Mouse (Mus musculus): ENCODE results near the gene Lrrc58. TPM values are rescaled to one million over a fixed set of nuclear protein-coding genes. Genes with fewer than 3 reads are reported as not detected.
A peak's percentile ranks its signal among the peaks of the same experiment; 100 is the strongest.

Gene Lrrc58
- 68.5 and 75.3 TPM in 2 replicates for total RNA-seq (2015)
- 43.7 and 47.3 TPM in 2 replicates for total RNA-seq (2017)

DNA sequence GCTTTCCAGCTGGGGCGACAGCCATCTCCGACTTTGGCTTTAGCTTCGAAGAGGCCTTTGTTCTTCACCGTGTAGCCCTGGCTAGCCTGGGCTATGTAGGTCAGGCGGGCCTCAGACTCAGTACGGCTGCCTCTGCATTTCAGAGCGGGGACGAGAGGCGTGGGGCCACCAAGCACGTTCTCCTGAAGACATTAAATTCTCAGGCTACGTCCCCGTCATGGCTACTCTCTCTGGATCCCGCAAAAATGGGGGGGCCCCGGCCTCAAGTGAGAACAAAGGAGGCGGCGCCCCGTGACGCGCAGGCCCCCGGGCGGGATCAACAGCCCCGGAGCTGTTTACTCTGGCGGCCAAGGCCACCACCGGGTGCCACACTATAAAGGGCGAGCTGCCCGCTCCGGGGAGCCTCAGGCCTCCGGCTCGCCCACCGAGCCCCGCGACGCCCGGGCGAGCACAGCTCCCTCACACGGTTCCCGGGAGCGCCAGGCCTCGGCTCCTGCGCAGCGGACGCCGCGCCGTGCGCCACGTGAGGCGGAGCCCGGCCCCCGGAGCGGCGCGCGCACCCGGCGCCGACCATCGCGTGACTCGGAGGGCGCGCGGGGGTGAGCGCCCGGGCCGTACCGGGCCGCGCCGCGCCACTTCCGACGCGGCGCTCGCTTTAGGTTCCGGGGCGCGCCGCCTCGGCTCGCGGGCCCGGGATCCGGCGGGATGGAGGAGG, at the start of gene Lrrc58:
Gene Lrrc58 (plus strand): TSS at position 599 of the 715 bp plus-strand sequence.
- ATAC-seq (replicated peaks; ENCODE audit: poor library complexity): peak; percentile 62

DNA sequence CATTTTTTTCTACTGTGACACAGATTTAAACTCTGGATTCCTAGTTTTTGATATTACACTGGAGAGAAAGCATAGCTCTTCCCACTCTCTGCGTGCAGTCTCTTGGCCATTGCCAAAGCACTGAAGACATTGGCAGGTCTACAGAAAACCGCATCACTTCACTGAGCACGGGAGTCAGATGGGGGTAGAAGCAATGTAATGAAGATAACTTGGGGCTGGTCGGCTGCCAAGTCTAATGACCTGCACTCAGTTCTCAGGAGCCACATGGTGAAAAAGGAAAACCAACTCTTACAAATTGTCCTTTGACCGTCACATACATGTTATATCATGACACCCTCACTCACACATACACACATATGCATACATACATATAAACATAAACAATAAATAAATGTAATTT, 44.2 kb upstream of the Lrrc58 start:
- no peak for ATAC-seq (replicated peaks; ENCODE audit: poor library complexity)

DNA sequence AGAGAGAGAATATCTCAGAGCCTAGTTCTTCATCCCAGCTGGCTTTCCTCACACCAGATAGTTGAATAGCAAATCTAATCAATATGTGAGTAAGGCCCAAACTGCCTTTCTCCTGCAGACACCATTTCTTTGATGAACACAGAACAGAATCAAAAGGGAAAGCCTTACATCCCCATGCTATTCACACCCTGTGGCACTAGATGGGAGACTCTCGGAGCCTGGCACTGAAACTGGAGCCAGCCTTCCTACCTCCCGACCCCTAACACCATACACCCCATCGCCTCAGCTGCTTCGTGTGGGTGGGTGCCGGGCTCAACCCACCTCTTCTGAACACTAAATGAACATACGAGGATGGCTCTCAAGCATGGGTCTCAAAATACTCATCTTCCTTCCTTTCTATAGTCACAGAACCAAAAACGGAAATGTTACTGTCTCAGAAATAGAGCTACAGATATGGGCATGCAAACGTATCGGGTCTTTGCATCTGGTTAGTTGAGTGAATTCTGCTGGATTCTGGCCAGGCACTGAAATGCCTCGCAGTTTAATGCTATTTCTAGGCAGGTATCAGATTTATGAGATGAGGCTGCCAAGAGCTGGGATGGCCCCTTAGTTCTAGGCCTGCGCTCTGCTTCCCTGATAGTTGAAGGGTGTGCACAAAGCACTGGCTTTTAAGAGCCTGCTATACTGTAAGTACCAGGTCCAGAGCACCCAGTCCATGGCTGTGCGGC, 43.2 kb upstream of the Lrrc58 start:
- no peak for ATAC-seq (replicated peaks; ENCODE audit: poor library complexity)

DNA sequence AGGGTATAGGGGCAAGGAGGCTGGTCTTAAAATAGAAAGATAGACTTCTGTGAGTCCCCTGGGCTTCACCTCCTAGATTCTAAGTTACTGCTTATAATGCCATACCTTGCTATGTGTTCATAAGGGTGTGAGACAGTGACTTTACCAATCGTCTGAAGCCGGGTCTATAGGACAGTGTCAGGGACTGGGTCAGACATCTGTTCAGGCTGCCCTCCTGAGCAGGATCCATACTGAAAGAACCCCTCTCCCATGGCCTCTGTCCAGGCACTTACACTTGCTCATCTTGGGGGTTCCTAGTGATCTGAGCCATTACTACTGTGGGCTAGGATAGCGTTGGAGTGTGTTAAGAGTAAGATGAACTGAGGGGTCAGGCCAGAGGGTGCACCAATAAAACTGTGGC, 41.9 kb upstream of the Lrrc58 start:
- ATAC-seq (replicated peaks; ENCODE audit: poor library complexity): no peak

DNA sequence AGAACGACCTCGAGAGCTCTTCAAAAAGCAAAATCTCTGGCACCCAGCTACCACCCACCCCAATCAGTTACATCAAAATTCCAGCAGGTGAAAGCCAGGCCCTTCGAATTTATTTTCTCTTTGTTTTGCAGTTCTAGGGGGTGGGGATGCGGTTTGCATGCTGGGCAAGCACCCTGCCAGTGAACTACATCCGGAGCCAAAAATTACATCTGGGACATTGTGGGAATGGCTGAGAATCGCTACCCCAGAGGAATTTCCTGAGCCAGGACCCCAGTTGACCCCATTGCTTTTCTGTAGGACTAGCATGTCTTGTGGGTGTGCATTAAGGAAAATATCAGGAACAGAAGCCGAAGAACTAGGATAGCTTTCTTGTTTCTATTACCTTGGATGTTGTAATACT, 37.1 kb upstream of the Lrrc58 start:
- ATAC-seq (replicated peaks; ENCODE audit: poor library complexity): no peak

DNA sequence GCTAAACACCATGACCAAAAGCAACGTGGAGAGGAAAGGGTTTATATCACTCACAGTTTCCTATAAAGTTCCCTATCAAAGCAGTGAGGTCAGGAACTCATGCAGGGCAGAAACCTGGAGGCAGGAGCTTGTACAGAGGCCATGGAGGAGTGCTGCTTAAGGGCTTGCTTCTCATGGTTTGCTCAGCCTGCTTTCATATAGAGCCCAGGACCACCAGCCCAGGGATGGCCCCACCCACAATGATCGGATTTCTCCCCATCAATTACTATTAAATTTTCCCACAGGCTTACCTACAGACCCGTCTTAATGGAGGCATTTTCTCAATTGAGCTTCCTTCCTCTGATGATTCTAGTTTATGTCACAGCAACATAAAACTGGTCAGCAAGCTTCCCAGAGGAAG, 30.6 kb upstream of the Lrrc58 start:
- ATAC-seq (replicated peaks; ENCODE audit: poor library complexity): no peak

DNA sequence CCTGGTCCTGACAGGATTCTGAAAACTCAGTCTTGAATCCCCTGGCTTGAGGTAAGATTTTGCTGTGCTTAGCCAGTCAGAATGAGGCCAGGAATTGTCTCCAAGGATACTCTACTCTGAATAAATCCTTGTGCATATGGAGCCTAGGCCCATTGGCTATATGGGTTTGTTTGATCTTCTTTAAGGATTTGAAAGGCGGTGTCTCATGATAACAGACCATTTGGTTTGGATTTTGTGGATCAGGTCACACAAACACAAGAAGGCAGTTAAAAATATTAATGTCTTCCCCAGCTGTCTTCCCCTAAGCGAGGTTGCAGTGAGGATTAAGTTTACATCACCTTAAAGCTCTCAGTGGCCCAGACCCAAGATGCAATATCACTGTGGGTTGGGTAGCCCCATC, 25.8 kb upstream of the Lrrc58 start:
- ATAC-seq (replicated peaks; ENCODE audit: poor library complexity): no peak

DNA sequence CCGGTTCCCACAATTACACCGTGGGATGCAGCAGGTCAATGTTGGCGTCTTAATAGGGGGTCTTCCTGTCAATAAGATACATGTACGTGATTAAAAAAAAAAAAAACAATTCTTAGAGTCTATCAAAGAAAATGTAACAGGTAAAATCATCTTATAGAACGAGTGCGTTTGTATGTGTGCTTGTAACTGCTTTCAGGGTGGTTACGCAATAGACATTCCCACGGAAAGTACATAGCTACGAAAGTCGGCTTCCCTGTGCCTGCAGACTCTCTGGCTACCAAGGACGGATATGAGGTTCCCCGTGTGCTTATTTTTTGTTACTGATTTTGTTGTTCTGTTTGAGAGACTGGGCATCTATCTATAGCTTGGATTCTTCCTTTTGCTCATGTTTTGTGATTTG, 24.4 kb upstream of the Lrrc58 start:
- ATAC-seq (replicated peaks; ENCODE audit: poor library complexity): no peak

DNA sequence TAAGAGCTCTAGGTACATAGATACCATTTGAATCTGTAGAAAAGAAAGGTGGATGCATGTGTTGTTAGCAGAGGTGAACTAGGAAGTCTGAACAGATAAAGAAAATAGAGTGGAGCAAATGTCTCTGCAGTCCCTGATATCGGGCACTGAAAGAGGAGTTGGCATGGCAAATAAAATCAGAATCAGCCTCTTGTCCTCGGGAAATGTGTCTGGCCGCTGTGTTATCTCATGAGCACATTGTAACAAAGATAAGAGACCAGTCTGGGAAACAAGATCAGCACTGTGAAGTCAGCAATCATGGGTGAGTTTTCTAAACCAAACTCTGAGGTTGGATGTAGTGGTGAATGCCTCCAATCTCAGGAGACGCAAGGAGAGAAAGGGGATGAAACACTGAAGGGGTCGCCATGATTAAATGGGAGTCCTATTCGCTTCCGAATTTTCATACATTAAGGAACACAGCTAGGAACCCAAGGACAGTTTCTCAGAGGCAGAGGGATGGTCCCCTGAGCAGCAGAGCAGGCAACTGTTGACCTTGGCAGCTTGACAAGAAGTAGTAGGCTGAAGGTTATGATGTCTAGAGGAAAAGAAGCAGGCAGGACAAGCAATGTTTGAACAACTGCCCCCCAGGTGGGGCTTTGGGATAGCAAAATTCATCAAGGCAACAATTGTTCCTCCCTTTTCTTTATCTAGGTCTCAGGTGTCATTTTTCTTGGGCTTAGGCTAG, 22.8 kb upstream of the Lrrc58 start:
- no peak for ATAC-seq (replicated peaks; ENCODE audit: poor library complexity)

DNA sequence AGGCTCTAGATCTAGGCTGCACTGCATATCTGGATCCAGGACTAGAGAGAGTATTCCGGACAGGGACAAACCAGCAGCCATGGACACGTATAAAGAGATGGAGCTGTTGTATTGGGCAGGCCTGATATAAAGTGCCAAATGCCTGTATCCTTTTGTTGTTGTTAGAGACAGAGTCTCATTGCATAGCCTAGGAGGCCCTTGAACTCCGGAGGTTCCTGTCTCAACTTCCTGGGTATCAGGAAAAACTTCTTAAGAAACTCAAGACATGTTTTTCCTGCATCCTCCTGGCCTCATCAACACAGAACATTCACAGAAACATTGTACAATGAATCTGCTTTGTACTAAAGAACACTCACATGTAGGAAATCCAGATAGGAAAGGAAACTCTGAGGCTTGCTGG, 21.1 kb upstream of the Lrrc58 start:
- no peak for ATAC-seq (replicated peaks; ENCODE audit: poor library complexity)

DNA sequence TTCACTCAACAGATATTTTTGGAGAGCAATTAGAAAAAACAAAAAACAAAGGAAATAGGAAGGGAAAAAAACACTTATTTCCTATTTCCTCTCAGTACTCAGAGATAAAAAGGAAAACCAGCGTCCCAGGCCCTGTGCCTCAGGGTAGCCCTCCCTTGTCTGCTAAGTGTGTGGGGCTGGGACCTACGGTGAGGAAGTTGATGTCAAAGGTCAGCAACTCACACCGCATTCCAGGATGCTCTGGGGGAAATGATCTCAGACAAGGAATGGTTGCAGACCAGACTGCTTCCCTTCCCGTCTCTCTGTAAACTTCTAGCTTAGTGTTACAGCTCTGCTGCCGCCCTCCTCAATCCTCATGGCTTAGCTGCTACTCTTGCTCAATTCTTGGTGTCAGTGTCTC, 16.8 kb upstream of the Lrrc58 start:
- no peak for ATAC-seq (replicated peaks; ENCODE audit: poor library complexity)

DNA sequence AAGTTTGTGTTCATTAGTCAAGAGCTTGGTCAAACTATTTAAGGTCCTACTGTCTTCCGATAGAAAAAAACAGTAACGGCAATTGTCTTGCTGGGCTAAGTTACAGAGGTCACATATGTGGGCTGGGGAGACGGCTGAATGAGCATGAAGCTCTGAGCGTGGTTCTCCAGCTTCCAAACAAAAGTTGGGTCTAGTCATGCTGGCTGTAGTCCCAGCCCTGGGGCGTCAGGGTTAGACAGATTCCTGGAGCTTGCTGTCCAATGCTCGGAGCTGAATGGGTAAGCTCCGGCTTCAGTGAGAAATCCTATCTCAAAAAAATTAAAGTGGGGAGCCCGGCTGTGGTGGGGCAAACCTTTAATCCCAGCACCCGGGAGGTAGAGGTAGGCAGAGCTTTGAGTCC, 14.9 kb upstream of the Lrrc58 start:
- no peak for ATAC-seq (replicated peaks; ENCODE audit: poor library complexity)

DNA sequence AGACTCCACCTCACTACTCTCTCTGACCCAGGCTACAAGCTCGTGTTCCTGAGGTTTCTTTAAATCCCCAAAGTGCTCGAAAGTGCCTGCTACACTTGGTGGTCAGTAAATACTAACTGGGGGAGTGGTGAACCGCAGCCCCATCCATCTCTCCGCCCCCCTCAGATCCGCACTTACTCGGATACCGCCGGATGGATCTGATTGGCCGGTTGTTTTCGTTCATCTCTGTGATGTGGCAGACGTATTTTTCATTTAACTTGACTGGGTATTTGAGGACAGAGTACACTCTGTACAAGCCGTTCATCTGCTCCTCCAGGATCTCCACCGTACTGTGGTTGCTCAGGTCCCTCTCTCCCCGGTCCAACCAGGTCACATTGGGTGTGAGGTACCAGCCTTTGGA, 14.1 kb upstream of the Lrrc58 start:
- ATAC-seq (replicated peaks; ENCODE audit: poor library complexity): no peak

DNA sequence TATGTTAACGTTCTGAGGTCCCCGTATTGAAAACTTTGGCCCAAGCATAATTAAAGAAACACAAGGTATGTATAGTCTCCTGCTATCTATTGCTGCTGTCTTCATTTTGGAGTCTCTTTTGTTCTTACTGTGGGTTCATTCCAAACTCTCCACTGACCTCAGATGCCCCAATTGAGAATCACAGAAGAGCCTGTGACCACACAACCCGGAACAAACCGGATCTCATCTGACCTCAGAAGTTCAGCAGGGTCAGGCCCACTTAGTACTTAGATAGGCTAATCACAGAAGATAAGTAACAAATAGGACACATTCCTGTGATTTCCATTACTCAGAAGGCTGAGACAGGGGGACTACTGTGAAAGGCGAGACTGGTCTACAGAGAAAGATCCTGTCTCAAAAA, 13.6 kb upstream of the Lrrc58 start:
- no peak for ATAC-seq (replicated peaks; ENCODE audit: poor library complexity)

DNA sequence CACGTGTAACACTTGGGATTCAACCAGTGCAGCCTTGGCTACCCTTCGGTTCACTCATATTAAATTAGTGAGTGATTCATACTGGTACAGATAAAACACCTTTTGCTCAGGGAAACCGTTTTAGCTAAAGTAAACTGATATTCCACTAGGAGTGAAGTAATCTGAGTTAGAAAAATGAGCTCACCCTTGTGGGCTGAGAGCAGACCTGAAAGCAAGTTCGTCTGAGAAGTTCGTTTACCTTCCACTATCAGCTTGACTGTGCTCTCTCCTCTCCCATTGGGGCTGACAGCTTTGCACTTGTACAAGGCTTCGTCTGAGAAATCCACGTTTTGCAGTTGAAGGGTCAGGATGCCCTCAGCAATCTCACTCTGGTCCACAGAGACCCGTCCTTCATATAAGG, 12.6 kb upstream of the Lrrc58 start:
- ATAC-seq (replicated peaks; ENCODE audit: poor library complexity): no peak

DNA sequence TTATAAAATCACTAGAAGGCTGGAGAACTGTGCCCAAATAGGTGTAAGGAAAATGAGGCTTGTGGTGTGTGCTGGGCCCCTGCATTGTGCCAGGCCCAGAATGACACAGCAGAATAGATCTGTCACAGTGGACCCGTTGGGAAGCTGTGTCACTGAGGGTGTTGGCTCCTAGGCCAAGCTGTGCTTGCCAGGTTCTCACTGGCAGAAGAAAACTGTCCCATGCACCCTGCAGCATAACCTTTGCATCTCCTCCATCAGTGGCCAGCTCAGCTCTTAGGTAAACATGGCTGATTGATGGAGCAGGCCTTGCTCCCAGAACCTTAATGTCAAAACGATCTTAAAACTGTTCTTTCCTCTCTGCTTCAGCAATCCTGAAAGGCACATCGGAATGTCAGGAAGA, 11.9 kb upstream of the Lrrc58 start:
- ATAC-seq (replicated peaks; ENCODE audit: poor library complexity): peak; percentile 71

DNA sequence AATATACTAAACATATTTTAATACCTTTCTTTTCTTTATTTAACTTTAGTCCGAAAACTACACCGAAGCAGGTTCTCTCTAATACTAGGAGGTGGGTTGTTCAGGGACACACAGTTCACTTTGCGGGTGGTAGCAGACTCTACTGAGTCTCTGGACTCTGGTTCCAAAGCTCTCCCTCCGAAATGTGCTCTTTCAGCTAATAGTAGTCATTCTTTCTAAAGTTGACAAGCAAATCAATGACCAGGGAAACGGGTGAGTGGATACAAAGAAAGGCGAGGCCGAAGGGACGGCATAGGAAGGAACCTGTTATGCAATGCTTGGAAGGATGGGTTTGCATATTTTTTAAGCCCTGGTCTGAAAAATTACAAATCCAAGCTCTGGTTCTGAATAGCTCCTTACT, 10.7 kb upstream of the Lrrc58 start:
- no peak for ATAC-seq (replicated peaks; ENCODE audit: poor library complexity)

DNA sequence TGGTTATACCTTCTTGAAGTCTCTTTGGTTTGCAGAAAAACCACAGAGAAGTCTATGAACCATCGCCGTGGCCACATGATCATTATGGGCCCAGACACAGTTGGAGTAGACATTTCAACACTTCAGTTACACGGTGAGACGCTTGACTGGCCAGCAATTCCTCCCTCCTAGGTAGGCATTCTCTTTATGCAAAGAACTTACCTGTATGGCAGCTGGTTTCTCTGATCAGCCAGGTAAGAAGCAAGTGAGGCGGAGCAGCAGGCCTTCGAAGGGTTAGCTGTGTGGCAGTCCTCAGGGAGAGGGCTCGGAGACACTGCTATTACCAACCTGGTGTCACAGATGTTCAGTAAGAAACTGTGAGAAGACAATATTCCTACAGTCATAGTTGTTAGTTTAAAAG, 8.0 kb upstream of the Lrrc58 start:
- ATAC-seq (replicated peaks; ENCODE audit: poor library complexity): no peak

DNA sequence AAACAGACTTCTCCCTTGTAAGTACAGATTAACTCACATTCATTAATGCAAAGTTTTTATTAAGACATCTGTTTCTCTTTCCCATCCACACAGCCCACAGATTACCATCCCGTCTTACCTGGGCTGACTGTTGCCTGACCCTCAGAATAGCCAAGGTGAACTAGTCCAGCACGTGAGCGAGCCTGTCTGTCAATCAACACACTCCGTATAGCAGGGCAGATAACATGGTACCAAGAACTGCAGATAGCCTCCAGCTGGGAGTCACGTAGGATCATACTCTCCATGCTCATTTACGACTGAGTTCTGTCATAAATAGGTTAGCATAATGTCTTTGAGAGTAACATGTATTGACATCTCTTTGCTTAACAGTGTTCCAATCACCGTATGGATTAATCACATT, 7.2 kb upstream of the Lrrc58 start, which contains the start of gene Gm36028:
Gene Gm36028 (minus strand): TSS at position 118 of the 400 bp plus-strand sequence.
- no peak for ATAC-seq (replicated peaks; ENCODE audit: poor library complexity)

DNA sequence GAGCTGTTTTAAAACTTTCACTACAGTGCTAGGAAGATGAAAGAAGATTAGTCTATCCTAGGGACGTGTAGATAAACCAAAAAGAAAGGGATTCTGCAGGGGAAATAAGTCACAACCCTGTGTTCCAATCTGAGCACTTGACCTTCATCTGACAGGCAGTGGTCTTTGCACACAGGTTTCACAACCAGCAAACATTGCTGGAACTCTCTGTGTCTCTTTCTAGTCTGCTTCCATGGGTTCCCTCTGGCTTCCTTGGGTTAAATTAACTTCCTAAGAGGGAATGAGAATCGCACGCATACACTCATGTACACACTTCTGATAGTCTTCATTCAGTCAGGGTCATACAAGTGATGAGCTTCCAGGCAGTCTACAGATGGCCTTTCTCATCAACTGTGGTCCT, 4.3 kb upstream of the Lrrc58 start:
- ATAC-seq (replicated peaks; ENCODE audit: poor library complexity): no peak

DNA sequence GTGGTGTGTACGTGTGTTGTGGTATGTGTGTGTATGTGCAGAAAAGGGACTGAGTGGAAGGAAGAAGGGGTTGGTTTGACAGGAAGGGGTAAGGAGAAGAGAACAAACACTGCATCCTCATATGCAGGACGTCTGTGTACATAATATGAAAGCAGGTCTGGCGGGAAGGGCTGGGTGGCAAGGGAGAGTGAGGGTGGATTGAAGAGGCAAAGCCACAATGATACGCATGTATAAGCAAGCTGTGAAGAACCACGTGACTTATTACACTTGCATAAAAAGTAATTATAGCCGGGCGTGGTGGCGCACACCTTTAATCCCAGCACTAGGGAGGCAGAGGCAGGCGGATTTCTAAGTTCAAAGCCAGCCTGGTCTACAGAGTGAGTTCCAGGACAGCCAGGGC, 2.3 kb upstream of the Lrrc58 start:
- ATAC-seq (replicated peaks; ENCODE audit: poor library complexity): no peak
